Mouse (Mus musculus): ENCODE results near the gene Gm9837.
"Not testable (repeated sequence)": the region's sequence is repeated elsewhere in the genome, so short reads cannot be mapped to it uniquely, and the experiment has no call there.

The Gm9837 gene

DNA sequence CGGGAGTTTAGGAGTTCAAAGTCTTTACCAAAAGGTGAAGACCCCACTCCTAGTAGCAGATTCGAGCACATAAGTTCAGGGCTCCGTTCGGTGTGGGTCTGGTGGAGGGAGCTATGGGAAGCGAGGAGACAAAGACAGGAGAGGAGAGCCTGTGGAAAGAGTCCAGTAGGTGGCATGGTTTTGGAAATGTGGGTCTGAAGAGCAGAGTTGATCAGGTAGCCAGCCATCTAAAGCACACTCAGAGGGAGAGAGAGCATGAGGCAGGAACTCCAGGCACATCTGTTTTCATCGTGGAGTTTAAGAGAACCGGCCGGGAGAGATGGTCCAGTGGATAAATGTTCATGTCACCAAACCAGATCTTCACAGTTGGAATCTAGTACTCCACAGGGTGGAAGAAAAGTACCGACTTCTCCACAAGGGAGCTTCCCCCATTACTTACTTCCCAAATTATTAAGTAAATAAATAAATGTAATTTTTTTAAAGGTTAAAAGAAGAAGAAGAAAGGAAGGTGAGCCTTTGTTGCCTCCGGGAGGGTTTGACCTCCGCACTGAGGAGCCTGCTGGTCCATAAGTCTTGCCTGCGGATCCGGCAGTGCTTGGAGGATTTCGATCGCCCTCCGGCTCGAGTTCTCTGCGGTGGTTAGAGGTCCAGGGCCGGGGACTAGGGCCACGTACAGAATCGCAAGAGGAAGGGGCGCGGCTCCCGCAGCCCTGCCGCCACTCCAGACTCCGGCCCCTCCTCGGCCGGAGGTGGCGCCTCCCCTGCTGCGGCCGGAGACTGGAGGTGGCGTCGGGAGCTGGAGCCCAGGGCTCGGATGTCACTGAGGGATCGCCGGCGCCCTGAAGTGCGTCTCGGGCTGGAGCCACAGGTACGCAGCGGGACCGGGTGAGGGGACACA lies 13.6 kb downstream of the Gm9837 start, which contains the start of the genes Gm10447 and Shroom1:
Gene Gm10447 (minus strand): TSS at position 637 of the 898 bp plus-strand sequence.
Gene Shroom1 (plus strand): TSS at position 732 of the 898 bp plus-strand sequence.
- in situ Hi-C loops (cut with MboI, MseI) = no loop called here

DNA sequence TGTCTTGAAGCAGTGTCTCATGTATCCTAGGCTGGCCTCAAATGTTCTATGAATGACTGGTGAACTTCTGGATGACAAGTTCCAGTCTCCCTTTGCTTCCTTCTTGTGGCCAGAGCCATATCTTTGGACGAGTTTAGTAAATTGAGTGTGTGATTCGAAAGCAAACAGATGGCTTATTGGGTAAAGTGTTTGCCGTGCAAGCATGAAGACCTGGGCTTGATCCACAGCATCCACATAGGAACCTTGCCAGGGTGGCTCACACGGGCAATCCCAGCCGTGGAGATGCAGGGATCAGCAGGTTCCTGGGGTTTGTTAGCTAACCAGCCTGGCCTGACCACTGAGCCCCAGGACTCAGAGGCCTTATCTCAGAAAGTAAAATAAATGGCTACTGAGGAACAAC lies 17.2 kb downstream of the Gm9837 start:
- in situ Hi-C loops (cut with MboI, MseI) = no loop called here

DNA sequence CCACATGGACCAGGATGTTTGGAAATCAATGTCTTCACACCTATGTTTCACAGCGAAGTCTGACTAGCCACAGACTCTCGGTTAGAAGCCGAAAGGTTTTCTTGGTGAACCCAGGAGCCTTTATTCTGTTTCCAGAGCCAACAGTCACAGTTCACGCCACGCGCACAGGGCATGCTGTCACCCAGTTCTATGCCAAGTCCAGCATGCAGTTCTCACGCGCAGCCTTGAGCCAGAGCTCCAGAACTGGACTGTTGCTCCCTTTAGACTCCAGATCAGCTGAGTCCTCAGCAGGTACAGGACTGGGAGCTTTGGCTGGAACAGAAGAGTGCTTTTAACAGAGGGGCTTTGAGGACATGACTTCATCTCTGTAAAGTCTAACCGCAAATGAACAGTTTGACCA lies 17.9 kb downstream of the Gm9837 start:
- in situ Hi-C loops (cut with MboI, MseI) = no loop called here

DNA sequence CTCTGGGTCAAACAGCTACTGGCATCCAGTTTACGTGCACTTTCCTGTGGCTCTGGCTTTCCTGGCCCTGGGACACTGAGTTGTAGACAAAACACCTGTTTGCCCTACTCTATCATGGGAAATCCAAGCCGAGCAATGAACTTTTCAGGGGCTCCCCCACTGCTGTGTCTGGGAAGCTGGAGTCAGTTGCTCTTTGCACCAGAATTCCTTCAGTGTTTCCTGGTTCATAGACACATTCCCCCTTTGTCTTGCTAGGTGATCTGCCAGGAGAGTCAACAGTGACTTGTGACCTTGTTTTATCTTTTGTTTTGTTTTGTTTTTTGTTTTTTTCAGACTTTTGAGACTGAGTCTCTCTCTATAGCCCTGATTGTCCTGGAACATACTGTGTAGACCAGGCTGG lies 18.9 kb downstream of the Gm9837 start:
- in situ Hi-C loops (cut with MboI, MseI) = no loop called here

DNA sequence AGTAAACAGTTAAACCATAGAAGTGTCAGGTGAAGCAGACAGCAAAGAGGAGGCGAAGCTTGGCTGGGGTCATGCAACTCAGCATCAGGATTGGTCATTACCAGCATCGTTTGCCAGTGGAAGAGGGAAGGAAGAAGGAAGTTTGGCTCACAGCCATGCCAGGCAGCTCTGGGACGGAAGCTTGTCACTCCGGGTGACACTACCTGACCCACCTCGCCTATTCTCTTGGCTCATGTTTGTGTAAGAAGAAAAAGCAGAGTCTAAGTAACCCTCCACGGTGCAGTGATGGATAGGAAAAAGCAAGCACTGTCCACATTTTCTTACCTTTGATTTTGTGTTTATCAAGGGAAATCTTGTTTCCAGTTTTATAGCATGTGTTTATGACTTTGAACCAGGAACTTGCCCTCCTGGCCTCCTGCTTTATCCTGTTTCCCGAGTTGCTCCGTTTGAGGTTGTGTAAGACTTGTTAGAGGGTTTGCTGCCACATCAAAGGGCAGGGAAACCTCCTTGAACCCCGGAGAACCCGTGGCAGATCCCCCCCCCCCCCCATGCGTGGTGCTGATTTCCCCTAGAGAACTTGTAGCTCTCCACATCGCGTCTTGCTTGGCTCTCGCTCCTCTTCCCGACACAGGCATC lies 20.1 kb downstream of the Gm9837 start:
- in situ Hi-C loops (cut with MboI, MseI) = no loop called here

DNA sequence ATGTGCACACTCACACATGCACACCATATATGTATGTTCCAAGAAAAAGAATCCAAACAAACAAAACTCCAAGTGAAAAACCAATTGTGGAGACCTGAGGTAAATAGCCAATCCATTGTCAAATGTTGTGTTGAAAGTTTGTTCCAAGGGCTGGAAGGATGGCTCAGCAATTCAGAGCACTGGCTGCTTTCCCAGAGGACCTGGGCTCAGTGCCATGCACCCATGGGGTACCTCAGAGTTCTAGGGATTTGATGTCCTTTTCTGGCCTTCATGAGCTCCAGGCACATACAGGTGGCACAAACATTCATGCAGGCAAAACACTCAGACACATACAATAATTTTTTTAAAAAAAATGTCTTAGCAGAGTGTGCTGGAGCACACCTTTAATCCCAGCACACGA lies 21.8 kb downstream of the Gm9837 start:
- in situ Hi-C loops (cut with MboI, MseI) = no loop called here

DNA sequence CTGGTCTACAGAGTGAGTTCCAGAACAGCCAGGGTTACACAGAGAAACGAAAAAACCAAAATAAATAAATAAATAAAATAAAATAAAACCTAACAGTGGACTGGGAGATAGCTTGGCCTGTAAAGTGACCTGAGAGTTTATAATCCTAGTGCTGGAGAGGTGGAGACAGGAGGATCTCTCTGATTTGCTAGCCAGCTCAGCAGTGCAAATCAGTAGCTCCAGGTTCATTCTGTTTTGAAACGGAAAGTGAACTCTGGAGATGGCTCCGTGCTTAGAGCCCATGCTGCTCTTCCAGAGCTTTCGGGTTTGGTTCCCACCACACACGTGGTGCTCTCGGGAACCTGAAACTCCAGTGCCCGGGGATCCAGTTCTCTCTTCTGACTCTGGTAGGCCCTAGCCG lies 22.3 kb downstream of the Gm9837 start:
- in situ Hi-C loops (cut with MboI, MseI) = no loop called here

DNA sequence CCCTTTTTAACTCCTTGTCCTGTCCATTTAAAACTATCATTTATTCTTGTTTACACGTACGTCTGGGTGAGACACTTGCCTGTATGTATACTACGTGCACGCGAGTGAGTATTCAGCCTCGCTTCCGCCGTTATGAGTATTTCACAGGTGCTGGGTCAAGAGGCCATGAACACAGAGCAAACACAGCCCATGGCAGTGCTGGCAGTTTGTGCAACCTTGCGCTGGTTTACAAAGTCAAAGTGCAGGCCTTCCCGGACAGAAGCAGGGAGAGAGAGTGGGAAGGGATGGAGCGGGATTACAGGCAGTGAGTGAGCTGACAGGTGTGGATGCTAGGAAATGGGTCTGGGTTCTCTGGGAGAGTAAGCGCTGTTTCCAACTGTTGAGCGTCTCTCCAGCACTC lies 24.1 kb downstream of the Gm9837 start:
- in situ Hi-C loops (cut with MboI, MseI) = no loop called here

DNA sequence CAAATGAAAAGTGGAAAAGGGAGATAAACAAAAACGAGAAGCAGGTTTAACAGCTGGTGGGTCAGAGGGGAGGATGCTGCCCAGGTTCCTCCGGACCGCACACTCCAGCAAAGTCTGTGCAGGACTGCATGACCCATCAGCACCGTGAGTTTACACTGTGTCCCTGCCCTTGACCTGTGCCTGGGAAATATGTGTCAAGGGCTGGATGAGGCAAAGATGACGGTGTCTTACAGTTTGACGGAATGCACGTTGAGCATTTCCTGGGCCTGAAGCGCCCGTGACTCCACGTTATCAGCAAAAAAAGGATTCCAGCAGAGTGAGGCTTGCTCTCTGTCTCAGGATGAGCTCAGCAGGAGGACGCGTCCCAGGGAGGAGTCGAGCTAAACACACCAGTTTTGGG lies 24.7 kb downstream of the Gm9837 start:
- in situ Hi-C loops (cut with MboI, MseI) = no loop called here

DNA sequence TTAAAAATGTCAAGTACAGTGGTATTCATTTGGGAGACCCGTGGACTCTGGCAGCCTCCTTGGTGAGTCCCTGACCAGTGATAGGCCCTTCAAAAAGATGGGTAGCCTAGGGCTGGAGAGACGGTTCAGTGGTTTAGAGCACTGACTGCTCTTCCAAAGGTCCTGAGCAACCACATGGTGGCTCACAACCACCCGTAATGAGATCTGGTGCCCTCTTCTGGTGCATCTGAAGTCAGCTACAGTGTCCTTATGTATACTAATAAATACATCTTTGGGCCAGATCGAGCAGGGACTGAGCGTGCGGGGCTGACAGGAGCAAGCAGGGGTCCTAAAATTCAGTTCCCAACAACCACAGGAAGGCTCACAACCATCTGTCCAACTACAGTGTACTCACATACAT lies 26.4 kb downstream of the Gm9837 start:
- in situ Hi-C loops (cut with MboI, MseI) = no loop called here

DNA sequence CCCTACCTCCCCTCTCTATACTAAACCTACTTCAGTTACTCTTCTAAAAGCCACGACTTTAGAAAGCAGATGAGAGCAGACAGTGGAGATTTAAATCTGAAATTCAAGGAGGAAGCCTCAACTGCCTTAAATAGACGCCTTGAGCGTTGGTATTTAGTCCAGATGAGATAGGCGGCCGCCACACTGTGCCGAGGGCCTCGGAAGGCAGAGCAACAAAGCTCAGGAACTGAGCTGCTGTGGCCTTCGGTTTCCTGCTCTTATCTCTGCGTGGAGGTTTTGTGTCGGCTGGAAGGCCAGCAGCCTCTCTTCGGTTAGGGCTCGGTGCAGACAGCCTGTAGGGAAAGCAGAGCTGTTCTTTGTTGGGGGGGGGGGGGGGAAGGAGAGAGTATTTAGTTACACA lies 28.4 kb downstream of the Gm9837 start:
- in situ Hi-C loops (cut with MboI, MseI) = no loop called here

DNA sequence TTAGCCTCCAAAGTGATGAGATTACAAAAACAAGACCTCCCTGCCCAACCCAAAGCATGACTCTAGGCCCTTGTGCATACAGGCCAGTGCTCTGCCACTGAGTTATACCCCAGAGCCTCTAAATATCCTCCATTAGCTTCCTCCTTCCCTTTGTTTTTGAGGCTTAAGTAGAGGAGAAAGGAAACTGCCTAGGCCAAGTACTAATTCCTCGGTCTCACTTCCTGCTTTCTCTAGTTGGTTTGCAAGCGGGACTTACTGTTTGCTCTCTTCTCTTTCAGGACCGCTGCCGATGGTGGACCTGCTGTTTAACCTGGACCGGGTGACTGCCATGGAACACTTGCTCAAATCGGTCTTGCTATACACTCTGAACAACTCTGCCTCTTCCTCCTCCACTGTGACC lies 33.9 kb downstream of the Gm9837 start:
- in situ Hi-C loops (cut with MboI, MseI) = no loop called here

DNA sequence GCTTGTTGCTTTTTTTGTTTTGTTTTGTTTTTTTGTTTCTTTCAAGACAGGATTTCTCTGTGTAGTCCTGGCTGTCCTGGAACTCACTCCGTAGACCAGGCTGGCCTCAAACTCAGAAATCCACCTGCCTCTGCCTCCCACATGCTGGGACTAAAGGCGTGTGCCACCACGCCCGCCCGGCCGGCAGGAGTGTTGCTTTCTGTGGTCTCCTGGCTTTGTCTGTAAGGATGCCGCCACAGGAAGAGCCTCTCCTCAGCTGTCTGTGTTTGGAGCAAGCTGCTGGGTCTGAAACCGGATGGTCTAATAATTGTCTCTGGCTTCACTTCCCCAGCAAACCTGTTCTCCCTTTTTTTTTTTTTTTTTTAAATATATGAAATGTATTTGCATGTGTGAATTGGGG lies 34.8 kb downstream of the Gm9837 start:
- in situ Hi-C loops (cut with MboI, MseI) = no loop called here

DNA sequence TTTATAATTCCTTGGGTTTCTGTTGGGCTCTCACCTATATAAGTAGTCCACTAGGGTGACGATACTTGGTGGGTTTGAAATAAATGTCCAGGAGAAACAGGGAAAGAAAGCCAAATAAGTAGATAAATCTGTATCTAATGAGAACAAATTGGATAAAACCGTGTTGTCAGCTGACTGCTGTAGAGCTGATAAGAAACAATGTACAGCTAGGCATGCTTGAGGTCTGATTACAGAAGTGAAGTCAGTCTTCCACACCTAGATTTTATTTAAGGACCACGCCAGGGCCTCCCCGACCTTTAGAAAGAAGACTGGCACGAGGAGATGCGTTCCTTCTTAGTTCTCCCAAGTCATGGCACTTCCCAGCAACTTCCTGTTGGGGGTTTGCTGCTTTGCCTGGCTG lies 37.2 kb downstream of the Gm9837 start:
- in situ Hi-C loops (cut with MboI, MseI) = no loop called here

DNA sequence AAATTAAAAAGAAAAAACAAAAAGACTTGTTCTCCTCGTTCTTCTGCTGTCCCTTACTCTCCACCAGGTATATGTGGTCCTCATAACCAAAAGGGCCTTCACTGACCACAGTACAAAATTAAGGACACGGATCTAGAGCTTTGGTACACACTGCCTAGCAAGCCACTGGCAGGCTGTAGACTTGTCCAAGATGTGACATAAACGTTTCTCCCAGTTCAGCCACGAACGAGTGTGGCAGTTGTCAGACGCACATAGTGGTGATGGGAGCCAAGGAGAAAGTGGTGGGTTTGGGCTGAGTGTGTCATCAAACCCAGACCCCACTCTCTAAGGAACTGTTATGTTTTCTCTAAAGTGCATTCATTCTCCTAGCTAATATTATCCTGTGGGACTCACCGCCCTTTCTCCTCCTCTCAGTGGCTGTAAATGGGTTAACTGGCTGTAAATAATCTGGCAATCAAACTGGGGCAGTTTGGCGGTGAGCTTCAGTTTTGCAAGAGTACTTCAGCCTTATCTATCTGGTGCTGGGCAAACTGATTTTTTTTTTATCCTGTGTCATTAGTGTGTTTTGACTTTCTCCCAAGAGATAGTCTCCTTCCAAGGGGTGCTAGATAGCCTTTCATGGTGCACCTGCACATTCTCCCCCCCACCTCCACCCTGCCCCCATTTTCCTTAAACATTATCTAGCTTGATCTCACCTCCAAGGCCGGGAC lies 38.8 kb downstream of the Gm9837 start:
- in situ Hi-C loops (cut with MboI, MseI) = no loop called here

DNA sequence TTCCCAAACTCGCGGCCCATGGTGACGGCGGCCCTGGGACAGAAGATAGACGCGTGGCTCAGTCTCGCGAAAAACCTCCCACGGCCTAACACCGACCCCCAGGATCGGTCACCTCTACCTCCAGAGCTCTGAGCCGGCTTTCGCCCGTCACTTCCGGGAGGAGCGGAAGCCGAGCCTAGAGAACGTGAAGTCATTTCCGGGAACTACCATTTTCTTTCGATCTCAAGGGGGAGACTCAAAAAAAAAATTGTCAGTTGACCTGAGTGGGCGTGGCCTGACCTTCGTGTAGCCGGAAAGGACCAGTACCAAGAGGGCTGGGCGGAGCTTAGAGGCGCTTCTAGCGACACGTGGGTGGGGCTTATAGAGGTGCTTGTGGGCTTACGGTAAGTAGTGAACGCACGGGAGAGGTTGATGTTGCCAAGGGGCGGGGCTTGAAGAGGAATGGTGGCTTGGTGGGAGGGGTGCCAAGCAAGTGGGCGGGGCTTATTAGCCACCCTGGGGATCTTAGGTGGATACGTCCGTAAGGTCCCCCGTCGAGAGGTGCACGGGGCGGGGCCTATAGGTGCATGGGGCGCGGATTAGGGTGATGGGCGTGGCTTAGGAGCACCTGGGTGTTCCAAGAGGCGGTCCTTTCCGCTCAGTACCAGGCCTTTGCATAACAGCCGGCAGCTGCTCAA lies 39.5 kb downstream of the Gm9837 start, which contains the start of the genes Uqcrq and Gdf9:
Gene Uqcrq (minus strand): TSS at position 162 of the 677 bp plus-strand sequence.
Gene Gdf9 (plus strand): TSS at position 354 of the 677 bp plus-strand sequence.
- in situ Hi-C loops (cut with MboI, MseI) = no loop called here

DNA sequence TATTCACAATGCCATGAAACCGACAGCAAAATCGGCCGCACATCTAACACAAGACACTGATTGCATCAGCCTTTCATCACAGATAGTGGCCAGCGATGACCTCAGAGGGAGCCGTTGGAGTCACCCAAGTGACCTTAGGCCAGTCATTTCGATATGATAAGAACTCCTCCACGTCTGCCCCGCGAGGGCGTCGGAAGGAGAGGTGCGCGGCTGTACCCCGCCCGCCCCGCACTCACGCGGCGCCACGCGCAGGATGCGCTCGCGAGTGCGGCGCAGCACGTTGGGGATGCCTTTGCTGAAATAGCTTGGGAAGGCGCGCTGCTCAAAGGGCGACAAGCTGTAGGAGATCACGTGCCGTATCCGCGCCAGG lies 40.0 kb downstream of the Gm9837 start:
- in situ Hi-C loops (cut with MboI, MseI) = no loop called here

DNA sequence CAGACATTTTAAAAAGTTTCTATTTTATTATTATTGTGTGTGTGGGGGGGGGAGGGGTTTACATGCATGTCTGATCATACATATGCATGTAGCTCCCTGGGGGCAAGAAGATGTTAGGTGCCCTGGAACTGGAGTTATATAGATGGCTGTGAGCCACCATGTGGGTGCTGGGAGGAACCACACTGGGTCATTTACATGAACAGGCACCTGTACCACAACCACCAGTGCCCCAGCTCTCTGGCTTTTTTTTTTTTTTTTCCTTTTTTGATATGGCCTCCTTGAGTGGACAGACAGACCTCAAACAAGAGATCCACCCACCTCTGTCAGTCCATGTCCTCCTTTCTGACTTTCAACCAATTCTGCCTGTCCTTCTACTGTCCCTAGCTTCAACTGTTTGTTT lies 41.1 kb downstream of the Gm9837 start:
- in situ Hi-C loops (cut with MboI, MseI) = no loop called here

DNA sequence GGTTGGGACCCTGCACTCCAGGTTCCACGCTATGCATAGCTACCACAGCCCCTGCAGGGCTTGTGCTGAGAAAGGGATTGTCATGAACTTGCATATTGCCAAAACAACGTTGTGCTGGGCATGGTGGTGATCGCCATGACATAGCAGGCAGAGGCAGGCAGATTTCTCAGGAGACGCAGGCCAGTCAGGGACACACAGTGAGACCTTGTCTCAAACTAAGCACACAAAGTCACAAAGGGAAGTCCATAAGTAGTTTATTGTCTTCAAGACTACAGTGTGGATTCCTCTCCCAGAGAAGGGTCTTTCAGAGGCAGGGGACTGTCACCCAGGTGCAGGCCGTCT lies 41.6 kb downstream of the Gm9837 start:
- in situ Hi-C loops (cut with MboI, MseI) = no loop called here

DNA sequence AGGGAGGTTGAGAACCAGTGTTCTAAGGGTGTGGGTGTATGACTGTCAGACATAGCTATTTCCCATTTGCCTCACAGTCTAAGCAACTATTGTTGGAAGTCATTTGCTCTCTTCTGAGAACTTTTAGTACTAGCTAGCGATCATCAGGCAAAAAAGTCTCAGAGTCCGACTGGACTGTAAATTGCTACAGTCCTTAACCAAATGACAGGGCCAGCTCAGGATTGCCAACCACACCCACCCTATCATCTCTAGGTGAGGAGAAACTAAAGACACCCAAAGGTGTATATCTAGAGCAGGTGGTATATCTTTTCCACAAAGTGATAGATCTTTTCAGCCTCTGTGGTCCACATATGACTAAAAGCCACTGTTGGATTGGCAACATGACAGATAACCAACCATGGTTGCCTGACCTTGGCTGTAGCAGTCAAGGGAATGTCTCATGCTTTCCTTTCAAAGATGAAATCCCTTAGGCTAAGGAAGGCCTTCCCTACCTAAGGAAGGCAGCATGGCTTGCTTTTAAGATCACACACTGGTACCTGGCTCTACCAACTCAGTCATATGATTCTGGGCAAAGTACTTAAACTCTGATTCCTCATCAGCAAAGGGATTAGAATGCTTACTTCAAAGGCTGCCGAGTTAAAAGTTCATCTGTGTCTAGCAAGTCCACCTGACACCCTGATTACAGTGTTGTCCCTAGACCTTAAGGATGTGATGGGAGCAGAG lies 42.1 kb downstream of the Gm9837 start:
- in situ Hi-C loops (cut with MboI, MseI) = no loop called here

DNA sequence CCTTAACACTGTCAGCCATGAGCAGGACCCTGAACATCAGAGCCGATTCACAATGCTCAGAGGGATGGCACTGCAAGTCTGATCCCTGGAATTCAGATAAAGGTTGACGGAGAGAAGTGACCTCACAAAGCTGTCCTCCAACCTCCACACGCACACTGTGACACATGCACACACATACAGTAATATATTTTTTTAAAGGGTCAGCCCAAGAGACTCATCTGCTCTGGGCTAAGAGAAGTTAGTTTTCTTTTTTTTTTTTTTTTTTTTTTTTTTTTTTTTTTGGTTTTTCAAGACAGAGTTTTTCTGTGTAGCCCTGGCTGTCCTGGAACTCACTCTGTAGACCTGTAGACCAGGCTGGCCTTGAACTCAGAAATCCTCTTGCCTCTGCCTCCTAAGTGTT lies 43.4 kb downstream of the Gm9837 start:
- in situ Hi-C loops (cut with MboI, MseI) = not testable (repeated sequence)
